Mouse (Mus musculus) forebrain, postnatal 0 days (tissue): ENCODE measurements around the gene Mars2. TPM values are rescaled to one million over a fixed set of nuclear protein-coding genes. Genes with fewer than 3 reads are reported as not detected.
A peak's percentile ranks its signal among the peaks of the same experiment; 100 is the strongest.

Source experiments
- ATAC-seq: fragments of 200-750 bp; cut with Nextera tagmentation; 2 replicates; pipeline ENCODE4 v1.8.0; 2017; ENCODE audit warnings: mild to moderate bottlenecking, moderate library complexity
- DNase-seq: peaks from one replicate; pipeline ENCODE4 v3.0.0-alpha.2; 2015
- H3K27ac ChIP-seq: fragments of 300-500 bp; sonication (generic); 2 replicates; pipeline ENCODE4 v1.5.1; 2014; ENCODE audit warnings: low read depth, mild to moderate bottlenecking, antibody characterized with exemption, low read length, moderate library complexity, mixed read lengths
- H3K27me3 ChIP-seq: fragments of 300-500 bp; sonication (generic); 2 replicates; pipeline ENCODE4 v1.6.1; 2014; ENCODE audit warnings: mild to moderate bottlenecking, low read length, mixed read lengths; ENCODE audit not compliant: insufficient read depth
- H3K36me3 ChIP-seq: fragments of 300-500 bp; sonication (generic); 2 replicates; pipeline ENCODE4 v1.6.1; 2014; ENCODE audit warnings: mild to moderate bottlenecking, moderate library complexity; ENCODE audit not compliant: insufficient read depth
- H3K4me1 ChIP-seq: fragments of 300-500 bp; sonication (generic); 2 replicates; pipeline ENCODE4 v1.6.1; 2014; ENCODE audit warnings: antibody characterized with exemption; ENCODE audit not compliant: insufficient read depth
- H3K4me2 ChIP-seq: fragments of 300-500 bp; sonication (generic); 2 replicates; pipeline ENCODE4 v1.6.1; 2014; ENCODE audit warnings: low read depth, mild to moderate bottlenecking, moderate library complexity
- H3K4me3 ChIP-seq: fragments of 300-500 bp; sonication (generic); 2 replicates; pipeline ENCODE4 v1.5.1; 2014; ENCODE audit warnings: low read depth, low read length, mixed read lengths
- H3K9ac ChIP-seq: fragments of 300-500 bp; sonication (generic); 2 replicates; pipeline ENCODE4 v1.6.1; 2014; ENCODE audit warnings: mild to moderate bottlenecking
- H3K9me3 ChIP-seq: fragments of 300-500 bp; sonication (generic); 2 replicates; pipeline ENCODE4 v1.6.1; 2016; ENCODE audit warnings: low read length
- CTCF ChIP-seq: sonication (generic); IDR thresholded peaks from 2 replicates; pipeline ENCODE4 v1.5.1; 2016; ENCODE audit warnings: antibody characterized with exemption, control low read depth, low read depth
- WGBS: fragments of 180-500 bp; shearing (Covaris S2); extraction: QIAGEN DNeasy Blood & Tissue Kit; methylation state at CpG from one replicate; pipeline ENCODE4 v1.1.7; 2014; 5-methylcytosine and 5-hydroxymethylcytosine counted together
- polyA plus RNA-seq: library from polyadenylated mRNA; unstranded; fragments of >200 nt; fragmentation: Nextera tagmentation; extraction: Ambion mirVana; gene quantifications from 2 replicates; pipeline ENCODE4 v1.2.1, GENCODE M21; 2015
- total RNA-seq: library from RNA; depleted of rRNA; stranded (reverse); fragments of >200 nt; gene quantifications from 2 replicates; pipeline ENCODE4 v1.2.3, GENCODE M21; 2014

Mars2 gene
- total and polyA plus RNA-seq, 2 experiments from 2014 or later, result 2.5 to 13.1 TPM

- Histone ChIP-seq H3K27me3 (no peaks in the 10 kb centered on the region), H3K4me2 (no peak overlapping the region), H3K27ac (no peak overlapping the region), H3K9ac (no peak overlapping the region), H3K4me3 (no peak overlapping the region), H3K36me3 (no peaks in the 10 kb centered on the region), H3K9me3 (no peaks in the 10 kb centered on the region), H3K4me1 (no peaks in the 10 kb centered on the region)
- WGBS, result 60% methylated on average over 6 of the region's 6 CpGs
- DNase-seq (no peak), ATAC-seq (no peak)
- no peak for TF ChIP-seq CTCF
Observed at GRCm38 (mm10) chr1:55196327-55197003, 40.5 kb upstream of the Mars2 start.

DNA sequence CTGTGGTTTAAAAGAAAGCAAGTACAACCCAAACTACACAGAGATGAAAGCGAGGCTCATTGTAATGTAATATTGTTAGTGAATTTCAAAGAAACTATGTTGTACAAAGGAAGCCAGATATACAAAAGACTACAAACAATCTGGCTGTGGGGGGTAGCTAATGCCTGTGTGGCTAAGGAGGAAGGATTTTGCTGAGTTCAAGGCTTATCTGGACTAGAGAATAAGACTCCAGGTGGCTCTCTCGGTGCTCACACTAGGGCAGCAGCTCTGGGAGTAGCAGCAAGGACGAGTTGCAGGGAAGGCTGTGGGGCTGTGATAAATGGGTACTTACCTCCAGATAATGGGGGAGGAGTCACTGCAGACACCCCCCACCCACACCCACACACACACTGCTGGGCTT lies 38.3 kb upstream of the Mars2 start:
- Histone ChIP-seq H3K36me3 (no peaks in the 10 kb centered on the region), H3K4me1 (no peaks in the 10 kb centered on the region), H3K27me3 (no peaks in the 10 kb centered on the region), H3K9me3 (no peaks in the 10 kb centered on the region), H3K4me3 (no peak overlapping the region), H3K27ac (no peak overlapping the region), H3K4me2 (no peak overlapping the region), H3K9ac (no peak overlapping the region)
- no peak for DNase-seq
- no peak for TF ChIP-seq CTCF
- ATAC-seq, result no peak
- 7% methylated on average over 3 of the region's 3 CpGs for WGBS

DNA sequence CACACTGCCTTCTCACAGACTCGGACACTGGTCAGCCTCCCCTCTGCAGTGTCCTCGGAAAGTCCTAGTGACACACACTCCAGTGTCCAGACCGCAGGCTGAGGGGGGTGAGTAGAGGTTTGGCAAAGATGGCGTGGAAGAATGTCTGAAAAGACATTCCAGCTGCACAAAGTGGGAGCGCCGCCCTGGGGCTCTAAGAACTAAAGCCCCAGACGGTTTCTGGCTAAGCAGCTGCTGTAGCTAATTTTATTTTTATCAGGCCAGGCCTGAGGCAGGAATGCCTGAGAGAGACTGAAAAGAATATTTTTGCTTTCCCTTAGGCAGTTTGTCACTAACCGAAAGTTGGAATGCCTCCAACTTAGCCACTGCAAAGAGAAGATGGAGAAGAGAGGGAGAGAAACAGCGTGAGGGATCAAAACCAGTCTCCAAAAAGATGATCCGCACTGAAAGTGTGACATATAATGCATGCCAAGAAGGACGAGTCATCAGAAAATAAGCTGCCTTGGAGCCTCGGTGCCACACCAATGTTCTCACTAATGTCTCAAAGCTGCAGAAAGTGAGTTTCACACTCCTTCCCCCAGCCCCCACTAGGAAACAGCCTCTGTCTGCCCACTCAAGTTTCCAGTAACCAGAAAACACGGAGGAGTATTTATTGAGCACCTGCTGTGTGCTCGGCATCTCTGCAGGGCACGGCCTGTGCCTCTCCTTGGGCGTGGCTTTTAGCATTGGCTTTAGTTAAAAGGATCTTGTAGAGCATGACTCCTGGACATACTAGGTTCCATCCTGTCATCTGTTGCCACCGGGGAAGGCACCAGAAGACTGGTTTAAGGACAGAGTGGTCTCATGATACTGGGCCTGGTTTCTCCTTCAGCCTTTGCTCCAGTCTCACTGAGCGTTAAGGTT lies 34.9 kb upstream of the Mars2 start:
- TF ChIP-seq CTCF, result no peak
- H3K36me3 ChIP-seq, result no peaks in the 10 kb centered on the region
- H3K9me3 ChIP-seq, result no peaks in the 10 kb centered on the region
- no peak overlapping the region for H3K4me3 ChIP-seq
- ATAC-seq, result peak; percentile 58
- no peaks in the 10 kb centered on the region for H3K4me1 ChIP-seq
- DNase-seq, result peak; percentile 68
- no peaks in the 10 kb centered on the region for H3K27me3 ChIP-seq
- 42% methylated on average over 18 of the region's 18 CpGs for WGBS
- H3K27ac ChIP-seq, result 0 out of 2 replicates have a peak overlapping the region, but pooled peaks have one; percentile 2
- no peak overlapping the region for H3K4me2 ChIP-seq
- H3K9ac ChIP-seq, result no peak overlapping the region

DNA sequence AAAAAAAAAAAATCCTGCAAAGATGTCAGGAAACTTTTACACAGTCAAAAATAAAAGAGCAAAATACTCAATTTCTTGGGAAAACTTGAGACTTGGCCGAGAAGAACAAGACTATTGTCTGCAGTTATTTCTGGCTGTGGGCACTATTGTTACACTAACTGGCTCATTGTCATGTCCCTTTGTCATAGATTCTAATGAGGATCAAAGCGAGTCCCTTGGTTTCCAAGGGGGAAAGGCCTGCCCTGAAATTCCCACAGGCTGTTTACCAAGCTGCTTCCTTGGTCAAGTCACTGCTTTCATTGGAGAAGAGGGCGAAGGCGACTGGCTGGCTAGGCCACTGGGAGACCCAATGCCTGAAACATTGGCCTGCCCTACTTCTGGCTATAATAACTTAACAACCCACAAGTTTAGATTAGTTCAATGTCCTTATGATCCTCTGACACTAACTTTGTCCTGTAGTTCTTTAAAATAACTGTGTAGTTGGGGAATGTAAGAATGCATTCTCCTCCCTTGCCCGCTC lies 31.1 kb upstream of the Mars2 start:
- no peaks in the 10 kb centered on the region for H3K9me3 ChIP-seq
- H3K4me3 ChIP-seq, result no peak overlapping the region
- TF ChIP-seq CTCF, result no peak
- ATAC-seq (no peak), DNase-seq (no peak)
- no peak overlapping the region; the same call in 1 of the 2 replicates for H3K27ac ChIP-seq
- no peaks in the 10 kb centered on the region for H3K36me3 ChIP-seq
- no peak overlapping the region for H3K9ac ChIP-seq
- no peaks in the 10 kb centered on the region for H3K27me3 ChIP-seq
- 32% methylated on average over 5 of the region's 5 CpGs for WGBS
- no peaks in the 10 kb centered on the region for H3K4me1 ChIP-seq
- H3K4me2 ChIP-seq, result no peak overlapping the region

DNA sequence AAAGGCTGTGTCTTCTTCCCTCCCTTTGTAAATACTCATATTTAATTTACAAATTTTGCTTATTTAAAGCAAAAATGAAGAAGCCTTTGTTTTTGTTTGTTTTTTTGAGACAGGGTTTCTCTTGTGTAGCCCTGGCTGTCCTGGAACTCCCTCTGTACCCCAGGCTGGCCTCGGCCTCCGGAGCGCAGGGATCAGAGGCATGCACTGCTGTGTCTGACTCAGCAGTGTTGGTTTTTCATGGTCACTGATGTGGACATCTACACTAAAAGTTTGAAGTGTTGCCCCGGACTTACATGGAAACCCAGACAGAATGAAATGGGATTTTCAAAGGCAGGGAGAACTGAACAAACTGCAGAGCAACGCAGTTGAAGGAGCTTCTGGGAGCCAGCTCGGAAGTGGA lies 29.4 kb upstream of the Mars2 start:
- no peak overlapping the region for H3K4me3 ChIP-seq
- H3K27me3 ChIP-seq, result no peaks in the 10 kb centered on the region
- H3K4me2 ChIP-seq, result no peak overlapping the region
- ATAC-seq (no peak), DNase-seq (no peak)
- no peak overlapping the region for H3K9ac ChIP-seq
- H3K9me3 ChIP-seq, result no peaks in the 10 kb centered on the region
- 84% methylated on average over 6 of the region's 6 CpGs for WGBS
- H3K27ac ChIP-seq, result no peak overlapping the region
- no peak for TF ChIP-seq CTCF
- no peaks in the 10 kb centered on the region for H3K36me3 ChIP-seq
- no peaks in the 10 kb centered on the region for H3K4me1 ChIP-seq

DNA sequence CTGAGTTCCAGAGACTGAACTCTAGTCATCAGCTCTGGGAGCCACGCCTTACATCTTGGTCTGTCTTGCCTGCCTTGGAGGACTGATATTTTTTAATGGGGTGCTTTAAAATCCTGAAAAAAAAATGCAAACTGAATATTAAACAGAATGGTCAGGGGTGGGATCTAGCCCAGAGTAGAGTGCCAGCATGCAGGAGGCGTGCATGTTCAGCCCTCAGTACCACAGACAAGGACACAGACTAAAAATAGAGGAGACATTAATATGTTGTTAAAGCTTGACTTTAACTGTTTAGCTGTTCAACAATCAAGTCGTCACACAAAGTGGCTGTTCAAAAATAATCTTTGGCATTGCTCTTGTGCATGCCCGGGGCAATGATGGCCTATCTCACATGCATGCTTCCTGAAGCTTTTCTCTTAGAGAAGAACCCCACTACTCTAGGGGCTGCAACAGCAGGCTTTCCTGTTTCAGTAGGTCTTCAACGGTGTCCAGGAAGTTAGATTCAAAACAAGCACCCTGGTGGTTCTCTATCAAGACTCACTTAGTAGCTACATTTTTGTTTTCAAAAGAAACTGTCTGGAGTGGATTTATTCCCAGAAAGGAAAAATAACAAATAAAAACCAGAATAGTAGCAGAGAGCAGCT lies 28.4 kb upstream of the Mars2 start:
- no peak for ATAC-seq
- no peaks in the 10 kb centered on the region for H3K36me3 ChIP-seq
- no peaks in the 10 kb centered on the region for H3K9me3 ChIP-seq
- no peak overlapping the region for H3K4me2 ChIP-seq
- no peak for TF ChIP-seq CTCF
- no peaks in the 10 kb centered on the region for H3K4me1 ChIP-seq
- no peak for DNase-seq
- H3K9ac ChIP-seq, result no peak overlapping the region
- H3K27ac ChIP-seq, result no peak overlapping the region
- WGBS, result 76% methylated on average over 5 of the region's 5 CpGs
- H3K4me3 ChIP-seq, result no peak overlapping the region
- no peaks in the 10 kb centered on the region for H3K27me3 ChIP-seq
